Mouse (Mus musculus) small intestine, adult 2 months (tissue): ENCODE measurements around the gene Cop1.

Experiments used
- CTCF ChIP-seq: fragments of 200-500 bp; IDR thresholded peaks from 2 replicates; pipeline ENCODE4 v1.5.1; 2012; ENCODE audit warnings: low read depth, mild to moderate bottlenecking, control low read depth, inconsistent platforms, low read length, moderate library complexity, mixed read lengths; ENCODE audit not compliant: insufficient replicate concordance, insufficient read length; ENCODE audit errors: extremely low read depth
- POLR2A ChIP-seq: fragments of 200-500 bp; IDR thresholded peaks from 2 replicates; pipeline ENCODE4 v1.6.1; 2012; ENCODE audit warnings: low read depth, mild to moderate bottlenecking, control low read depth, inconsistent platforms, low read length, moderate library complexity

DNA sequence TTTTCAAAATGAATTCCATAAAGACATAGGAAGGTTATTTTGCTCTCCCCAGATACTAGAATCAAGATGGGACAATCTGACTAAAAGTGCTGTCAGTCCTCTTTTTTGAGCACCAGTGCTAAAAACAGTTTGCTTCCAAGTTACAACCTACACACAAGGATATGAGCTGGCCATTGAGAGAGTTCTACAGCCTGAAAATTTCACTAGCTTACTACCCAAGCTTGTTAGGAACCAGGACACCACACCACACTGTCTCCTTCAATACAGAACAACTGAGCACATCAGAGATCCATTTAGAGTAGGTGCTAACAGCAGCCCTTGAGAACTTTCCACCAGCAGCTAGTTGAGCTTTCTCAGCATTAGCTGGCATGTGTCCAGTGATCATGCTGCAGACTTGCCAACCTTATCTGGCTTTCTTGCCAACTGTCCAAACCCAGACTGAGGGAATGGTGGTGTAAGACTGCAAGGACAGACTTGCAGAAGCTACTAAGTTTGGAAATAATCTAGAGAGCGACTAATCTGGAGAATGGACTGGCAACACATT lies 123.0 kb downstream of the Cop1 start:
- TF ChIP-seq CTCF = no peak
- TF ChIP-seq POLR2A = no peak
